Mouse (Mus musculus): ENCODE measurements around the gene Slc9a9. TPM values are rescaled to one million over a fixed set of nuclear protein-coding genes. Genes with fewer than 3 reads are reported as not detected.
A peak's percentile ranks its signal among the peaks of the same experiment; 100 is the strongest.

Gene Slc9a9
- polyA plus RNA-seq, 1 experiment from 2014 or later = 4.8 TPM

- H3K4me2 ChIP-seq (replicated peaks) = no peak overlapping the region
- no peak overlapping the region for H3K4me3 ChIP-seq
- H3K27me3 ChIP-seq = no peaks in the 10 kb centered on the region
- no peak overlapping the region for H3K27ac ChIP-seq
- WGBS = 70% methylated on average over 2 of the region's 3 CpGs
- H3K36me3 ChIP-seq = no peaks in the 10 kb centered on the region
- H3K9me3 ChIP-seq = no peaks in the 10 kb centered on the region
- no peak overlapping the region for H3K9ac ChIP-seq
- no peaks in the 10 kb centered on the region for H3K4me1 ChIP-seq
- no peak for ATAC-seq (ENCODE audit: insufficient number of reproducible peaks, insufficient read depth, low FRiP score, low TSS enrichment)
These were observed 397.3 kb downstream of the Slc9a9 start for GRCm38 (mm10) chr9:95067037-95067436.

- Histone ChIP-seq H3K36me3 (no peaks in the 10 kb centered on the region), H3K27ac (no peak overlapping the region), H3K4me2 (replicated peaks) (no peak overlapping the region), H3K27me3 (no peaks in the 10 kb centered on the region), H3K9ac (no peak overlapping the region), H3K4me3 (no peak overlapping the region), H3K9me3 (no peaks in the 10 kb centered on the region), H3K4me1 (peaks cover 2% of the 10 kb centered on the region; the same call in 1 of the 2 replicates)
- whole genome bisulfite sequencing = 92% methylated on average over 2 of the region's 2 CpGs
- ATAC-seq (ENCODE audit: insufficient number of reproducible peaks, insufficient read depth, low FRiP score, low TSS enrichment) = no peak
These were observed 398.8 kb downstream of the Slc9a9 start for GRCm38 (mm10) chr9:95068466-95068865.

GRCm38 (mm10) chr9:95070832-95071519 is 401.3 kb downstream of the Slc9a9 start:
- 78% methylated on average over 13 of the region's 13 CpGs for whole genome bisulfite sequencing
- ATAC-seq (ENCODE audit: insufficient number of reproducible peaks, insufficient read depth, low FRiP score, low TSS enrichment) = no peak
- H3K27ac ChIP-seq = no peak overlapping the region

GRCm38 (mm10) chr9:95072450-95072955 is 402.8 kb downstream of the Slc9a9 start:
- Histone ChIP-seq H3K36me3 (no peaks in the 10 kb centered on the region), H3K4me2 (replicated peaks) (no peak overlapping the region), H3K9ac (no peak overlapping the region), H3K4me3 (no peak overlapping the region), H3K27me3 (no peaks in the 10 kb centered on the region), H3K9me3 (no peaks in the 10 kb centered on the region), H3K27ac (no peak overlapping the region), H3K4me1 (peaks cover 20% of the 10 kb centered on the region; the same call in 1 of the 2 replicates)
- WGBS = 67% methylated on average over 14 of the region's 14 CpGs
- no peak for ATAC-seq (ENCODE audit: insufficient number of reproducible peaks, insufficient read depth, low FRiP score, low TSS enrichment)

More at GRCm38 (mm10) chr9:95070832-95071519, 401.3 kb downstream of the Slc9a9 start:
- no peaks in the 10 kb centered on the region for H3K9me3 ChIP-seq
- H3K4me2 ChIP-seq (replicated peaks) = no peak overlapping the region
- H3K9ac ChIP-seq = no peak overlapping the region
- no peaks in the 10 kb centered on the region for H3K27me3 ChIP-seq
- H3K4me3 ChIP-seq = no peak overlapping the region
- H3K36me3 ChIP-seq = no peaks in the 10 kb centered on the region
- H3K4me1 ChIP-seq = peaks cover 13% of the 10 kb centered on the region; the same call in 1 of the 2 replicates

- Histone ChIP-seq H3K27ac (0 out of 2 replicates have a peak overlapping the region, but pooled peaks have one; percentile 0), H3K4me2 (replicated peaks) (no peak overlapping the region), H3K9ac (no peak overlapping the region), H3K27me3 (no peaks in the 10 kb centered on the region), H3K36me3 (no peaks in the 10 kb centered on the region), H3K9me3 (no peaks in the 10 kb centered on the region), H3K4me3 (no peak overlapping the region), H3K4me1 (peaks cover 25% of the 10 kb centered on the region; the same call in 1 of the 2 replicates)
- 21% methylated on average over 8 of the region's 8 CpGs for WGBS
- ATAC-seq (ENCODE audit: insufficient number of reproducible peaks, insufficient read depth, low FRiP score, low TSS enrichment) = no peak
These were observed 404.0 kb downstream of the Slc9a9 start for GRCm38 (mm10) chr9:95073691-95074090.

- ATAC-seq (ENCODE audit: insufficient number of reproducible peaks, insufficient read depth, low FRiP score, low TSS enrichment) = no peak
- Histone ChIP-seq H3K36me3 (no peaks in the 10 kb centered on the region), H3K9ac (no peak overlapping the region), H3K27me3 (no peaks in the 10 kb centered on the region), H3K4me1 (peaks cover 27% of the 10 kb centered on the region; the same call in 1 of the 2 replicates), H3K4me3 (no peak overlapping the region), H3K9me3 (no peaks in the 10 kb centered on the region), H3K27ac (no peak overlapping the region), H3K4me2 (replicated peaks) (no peak overlapping the region)
- WGBS = 46% methylated on average over 12 of the region's 12 CpGs
These were observed 406.1 kb downstream of the Slc9a9 start for GRCm38 (mm10) chr9:95075856-95076255.

GRCm38 (mm10) chr9:95077938-95078337 is 408.2 kb downstream of the Slc9a9 start:
- H3K27me3 ChIP-seq = no peaks in the 10 kb centered on the region
- H3K36me3 ChIP-seq = no peaks in the 10 kb centered on the region
- no peak overlapping the region for H3K9ac ChIP-seq
- H3K27ac ChIP-seq = no peak overlapping the region
- H3K9me3 ChIP-seq = no peaks in the 10 kb centered on the region
- H3K4me1 ChIP-seq = peaks cover 27% of the 10 kb centered on the region; the same call in 1 of the 2 replicates
- 81% methylated on average over 5 of the region's 5 CpGs for WGBS
- no peak overlapping the region for H3K4me2 ChIP-seq (replicated peaks)
- H3K4me3 ChIP-seq = no peak overlapping the region
- no peak for ATAC-seq (ENCODE audit: insufficient number of reproducible peaks, insufficient read depth, low FRiP score, low TSS enrichment)

GRCm38 (mm10) chr9:95078626-95079025 is 408.9 kb downstream of the Slc9a9 start:
- Histone ChIP-seq H3K4me3 (no peak overlapping the region), H3K9me3 (no peaks in the 10 kb centered on the region), H3K9ac (no peak overlapping the region), H3K27ac (no peak overlapping the region), H3K36me3 (no peaks in the 10 kb centered on the region), H3K4me2 (replicated peaks) (no peak overlapping the region), H3K4me1 (peaks cover 23% of the 10 kb centered on the region; the same call in 1 of the 2 replicates), H3K27me3 (no peaks in the 10 kb centered on the region)
- 42% methylated on average over 3 of the region's 3 CpGs for WGBS
- no peak for ATAC-seq (ENCODE audit: insufficient number of reproducible peaks, insufficient read depth, low FRiP score, low TSS enrichment)

GRCm38 (mm10) chr9:95079951-95080350 is 410.2 kb downstream of the Slc9a9 start:
- H3K27ac ChIP-seq = no peak overlapping the region
- H3K9me3 ChIP-seq = no peaks in the 10 kb centered on the region
- H3K4me3 ChIP-seq = no peak overlapping the region
- no peaks in the 10 kb centered on the region for H3K36me3 ChIP-seq
- H3K4me1 ChIP-seq = peaks cover 18% of the 10 kb centered on the region; the same call in 1 of the 2 replicates
- H3K4me2 ChIP-seq (replicated peaks) = no peak overlapping the region
- no peaks in the 10 kb centered on the region for H3K27me3 ChIP-seq
- ATAC-seq (ENCODE audit: insufficient number of reproducible peaks, insufficient read depth, low FRiP score, low TSS enrichment) = no peak
- H3K9ac ChIP-seq = no peak overlapping the region

- no peaks in the 10 kb centered on the region for H3K4me1 ChIP-seq
- H3K9me3 ChIP-seq = no peaks in the 10 kb centered on the region
- no peak overlapping the region for H3K4me3 ChIP-seq
- H3K27me3 ChIP-seq = no peaks in the 10 kb centered on the region
- H3K27ac ChIP-seq = no peak overlapping the region
- WGBS = 53% methylated on average over 8 of the region's 8 CpGs
- H3K9ac ChIP-seq = no peak overlapping the region
- H3K4me2 ChIP-seq (replicated peaks) = no peak overlapping the region
- ATAC-seq (ENCODE audit: insufficient number of reproducible peaks, insufficient read depth, low FRiP score, low TSS enrichment) = no peak
- no peaks in the 10 kb centered on the region for H3K36me3 ChIP-seq
These were observed 416.6 kb downstream of the Slc9a9 start for GRCm38 (mm10) chr9:95086109-95086821.

- Histone ChIP-seq H3K4me2 (replicated peaks) (no peak overlapping the region), H3K27me3 (no peaks in the 10 kb centered on the region), H3K4me3 (no peak overlapping the region), H3K27ac (no peak overlapping the region), H3K36me3 (no peaks in the 10 kb centered on the region), H3K9me3 (no peaks in the 10 kb centered on the region), H3K4me1 (no peaks in the 10 kb centered on the region), H3K9ac (no peak overlapping the region)
- 94% methylated on average over 4 of the region's 4 CpGs for WGBS
- no peak for ATAC-seq (ENCODE audit: insufficient number of reproducible peaks, insufficient read depth, low FRiP score, low TSS enrichment)
These were observed 418.5 kb downstream of the Slc9a9 start for GRCm38 (mm10) chr9:95088221-95088620.

- no peaks in the 10 kb centered on the region for H3K27me3 ChIP-seq
- H3K9me3 ChIP-seq = no peaks in the 10 kb centered on the region
- no peak overlapping the region for H3K27ac ChIP-seq
- H3K4me3 ChIP-seq = no peak overlapping the region
- 48% methylated on average over 6 of the region's 6 CpGs for WGBS
- H3K9ac ChIP-seq = no peak overlapping the region
- H3K36me3 ChIP-seq = no peaks in the 10 kb centered on the region
- no peak for ATAC-seq (ENCODE audit: insufficient number of reproducible peaks, insufficient read depth, low FRiP score, low TSS enrichment)
- H3K4me2 ChIP-seq (replicated peaks) = no peak overlapping the region
- H3K4me1 ChIP-seq = no peaks in the 10 kb centered on the region
These were observed 419.3 kb downstream of the Slc9a9 start for GRCm38 (mm10) chr9:95089050-95089449.
